Mouse (Mus musculus): ENCODE results near the gene Rgs13.

DNA sequence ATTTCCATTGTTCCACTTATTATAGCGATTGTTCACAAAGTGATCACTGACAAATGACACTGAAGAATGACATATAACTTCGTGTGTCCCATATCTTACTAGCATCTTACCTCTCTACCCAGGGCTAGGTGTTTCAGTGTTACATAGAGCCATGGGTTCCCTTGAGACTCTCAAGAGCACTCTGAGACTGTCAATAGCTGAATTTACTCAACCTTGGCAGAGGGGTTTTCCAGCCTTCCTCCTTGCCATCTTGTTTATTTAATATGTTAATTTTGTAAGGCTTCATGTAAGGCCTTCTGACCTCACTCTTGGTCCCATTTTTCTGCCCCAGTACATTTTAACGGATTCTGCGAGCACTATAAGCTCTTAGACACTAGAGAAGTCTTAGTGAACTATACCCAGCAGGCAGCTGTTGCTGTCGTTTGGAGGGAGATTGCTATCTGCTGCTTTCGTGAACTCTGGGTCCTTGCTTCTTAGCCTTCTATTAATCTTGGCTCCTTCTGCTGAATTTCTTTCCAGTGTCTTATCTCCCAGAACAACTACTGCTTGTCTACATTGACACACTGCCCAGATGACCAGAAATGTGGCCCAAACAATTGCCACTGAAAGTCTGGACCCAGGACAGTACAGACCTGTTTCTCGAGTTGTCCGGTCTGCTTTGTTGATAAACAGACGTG, 1.2 kb upstream of the Rgs13 start:
- TF ChIP-seq CTCF (conservative IDR thresholded peaks at IDR 0.05; ENCODE audit: insufficient read depth, insufficient read length, low read depth, low read length) (no peak), POLR2A (IDR thresholded peaks at IDR 0.05; ENCODE audit: low read depth, low read length) (no peak)
